Mouse (Mus musculus): ENCODE measurements around the gene Ccdc102a. TPM values are rescaled to one million over a fixed set of nuclear protein-coding genes. Genes with fewer than 3 reads are reported as not detected.
A peak's percentile ranks its signal among the peaks of the same experiment; 100 is the strongest.

Ccdc102a gene
- total and polyA plus RNA-seq, 3 experiments, result 2.5 to 5.8 (median 2.8) TPM

GRCm38 (mm10) chr8:94888383-94889036, 29.4 kb downstream of the Ccdc102a start:
- Histone ChIP-seq H3K9ac (ENCODE audit: insufficient read depth, low read depth) (no peak overlapping the region), H3K79me2 (replicated peaks; ENCODE audit: control insufficient read depth, extremely low read depth, insufficient read depth, poor library complexity, severe bottlenecking) (no peaks in the 10 kb centered on the region), H3K4me3 (replicated peaks in 1 of 3; ENCODE audit: low read depth in 2 of 3, low read length in 2 of 3, poor library complexity in 1 of 3) (no peak overlapping the region), H3K9me3 (replicated peaks; ENCODE audit: low read length) (no peaks in the 10 kb centered on the region), H3K36me3 (replicated peaks in 1 of 2; ENCODE audit: control insufficient read depth in 1 of 2, insufficient read depth in 1 of 2, low read length in 1 of 2) (no peaks in the 10 kb centered on the region), H3K4me2 (ENCODE audit: insufficient read depth, low read depth, poor library complexity, severe bottlenecking) (peak overlapping the region; percentile 51), H3K27ac (ENCODE audit: insufficient read depth, low read depth) (no peak overlapping the region), H3K27me3 (replicated peaks) (peaks cover 9% of the 10 kb centered on the region), H3K4me1 (ENCODE audit: control insufficient read depth in 1 of 2, insufficient read depth in 2 of 2) (peaks cover 9 to 28% of the 10 kb centered on the region in 2 experiments)
- TF ChIP-seq ZMIZ1 (IDR thresholded peaks at IDR 0.05; ENCODE audit: low read depth, low read length), result no peak
- 0 out of 2 replicates have a peak, but pooled peaks have one; percentile 12 for TF ChIP-seq IRF4 (IDR thresholded peaks at IDR 0.05; ENCODE audit: low read depth, low read length)
- DNase-seq (ENCODE audit: extremely low read depth), result no peak
- dilution Hi-C loops (cut with MboI; ENCODE audit: extremely low pct_ligation_motif_present, extremely low pct_unique_long_range_greater_than_20kb, low sequenced_read_pairs) (no loop called here), in situ Hi-C loops (cut with MboI; ENCODE audit: low pct_ligation_motif_present, low pct_unique_long_range_greater_than_20kb, low sequenced_read_pairs) (no loop called here)

DNA sequence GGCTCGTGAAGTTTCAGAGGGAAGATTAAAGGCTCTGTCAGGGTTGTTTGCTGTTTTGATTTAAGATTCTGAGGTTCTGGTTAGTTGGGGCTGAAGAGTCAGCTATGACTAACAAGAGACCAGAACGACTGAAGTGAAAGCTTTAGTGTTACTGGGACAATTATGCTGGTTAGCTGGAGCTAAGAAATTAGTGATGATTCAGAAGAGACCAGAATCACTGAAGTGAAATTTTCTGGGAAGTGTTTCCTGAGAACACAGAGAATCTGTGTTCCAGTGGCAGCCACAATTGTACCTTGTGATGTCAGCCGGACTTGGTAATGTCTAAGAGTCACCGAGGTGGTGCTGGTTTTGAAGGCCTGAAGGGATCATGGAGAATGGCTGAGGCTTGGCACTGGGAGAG, 37.2 kb downstream of the Ccdc102a start:
- Histone ChIP-seq H3K4me3 (replicated peaks in 1 of 3; ENCODE audit: low read depth in 2 of 3, low read length in 2 of 3, poor library complexity in 1 of 3) (no peak overlapping the region), H3K4me1 (ENCODE audit: control insufficient read depth in 1 of 2, insufficient read depth in 2 of 2) (peaks cover 8 to 22% of the 10 kb centered on the region in 2 experiments; a peak in 2 of 4 replicates), H3K36me3 (replicated peaks in 1 of 2; ENCODE audit: control insufficient read depth in 1 of 2, insufficient read depth in 1 of 2, low read length in 1 of 2) (no peaks in the 10 kb centered on the region), H3K9me3 (replicated peaks; ENCODE audit: low read length) (no peaks in the 10 kb centered on the region), H3K27me3 (replicated peaks) (peaks cover 3% of the 10 kb centered on the region), H3K4me2 (ENCODE audit: insufficient read depth, low read depth, poor library complexity, severe bottlenecking) (no peak overlapping the region), H3K79me2 (replicated peaks; ENCODE audit: control insufficient read depth, extremely low read depth, insufficient read depth, poor library complexity, severe bottlenecking) (no peaks in the 10 kb centered on the region), H3K9ac (ENCODE audit: insufficient read depth, low read depth) (no peak overlapping the region), H3K27ac (ENCODE audit: insufficient read depth, low read depth) (no peak overlapping the region)
- no peak for TF ChIP-seq EP300 (IDR thresholded peaks at IDR 0.05; ENCODE audit: low read length)
- TF ChIP-seq JUN (IDR thresholded peaks at IDR 0.05; ENCODE audit: insufficient read depth, low read depth, low read length), result no peak
- TF ChIP-seq TCF12 (IDR thresholded peaks at IDR 0.05; ENCODE audit: low read depth, low read length), result no peak
- no peak for TF ChIP-seq GABPA (IDR thresholded peaks at IDR 0.05; ENCODE audit: insufficient replicate concordance, low read depth, low read length)
- TF ChIP-seq JUND (conservative IDR thresholded peaks at IDR 0.05; ENCODE audit: low read depth, low read length), result no peak
- TF ChIP-seq ZNF384 (IDR thresholded peaks at IDR 0.05; ENCODE audit: low read depth, low read length), result no peak
- TF ChIP-seq NELFE (IDR thresholded peaks at IDR 0.05; ENCODE audit: low read depth, low read length), result no peak
- TF ChIP-seq PAX5 (IDR thresholded peaks at IDR 0.05; ENCODE audit: low read length), result no peak
- TF ChIP-seq MAX (IDR thresholded peaks at IDR 0.05; ENCODE audit: low read length), result no peak
- TF ChIP-seq MYC (IDR thresholded peaks at IDR 0.05; ENCODE audit: low read depth, low read length), result no peak
- TF ChIP-seq MAFK (IDR thresholded peaks at IDR 0.05; ENCODE audit: insufficient replicate concordance, low read length), result no peak
- TF ChIP-seq KAT2A (IDR thresholded peaks at IDR 0.05; ENCODE audit: insufficient replicate concordance, low read length), result no peak
- TF ChIP-seq ZMIZ1 (IDR thresholded peaks at IDR 0.05; ENCODE audit: low read depth, low read length), result no peak
- no peak for TF ChIP-seq ETS1 (conservative IDR thresholded peaks at IDR 0.05; ENCODE audit: low read depth, low read length)
- no peak for TF ChIP-seq BHLHE40 (IDR thresholded peaks at IDR 0.05; ENCODE audit: low read depth, low read length)
- no peak for TF ChIP-seq CHD2 (IDR thresholded peaks at IDR 0.05; ENCODE audit: low read length)
- no peak for TF ChIP-seq E2F4 (IDR thresholded peaks at IDR 0.05; ENCODE audit: insufficient replicate concordance, low read depth, low read length)
- TF ChIP-seq IRF4 (IDR thresholded peaks at IDR 0.05; ENCODE audit: low read depth, low read length), result no peak
- DNase-seq (ENCODE audit: extremely low read depth), result no peak
- dilution Hi-C loops (cut with MboI; ENCODE audit: extremely low pct_ligation_motif_present, extremely low pct_unique_long_range_greater_than_20kb, low sequenced_read_pairs), result no loop called here
- in situ Hi-C loops (cut with MboI; ENCODE audit: low pct_ligation_motif_present, low pct_unique_long_range_greater_than_20kb, low sequenced_read_pairs), result no loop called here

Data from CH12.LX (cell line).